Mouse (Mus musculus): ENCODE measurements around the gene Sec61a1.

The Sec61a1 gene

GRCm38 (mm10) chr6:88517701-88518403 lies 853 bp downstream of the Sec61a1 start:
- no peak for DNase-seq (ENCODE audit: low read depth, low spot score)

GRCm38 (mm10) chr6:88516667-88517066 lies 2.0 kb downstream of the Sec61a1 start:
- no peak for DNase-seq (ENCODE audit: low read depth, low spot score)

- DNase-seq (ENCODE audit: low read depth, low spot score), result no peak
These were observed 2.7 kb downstream of the Sec61a1 start for GRCm38 (mm10) chr6:88515971-88516370.

- no peak for DNase-seq (ENCODE audit: low read depth, low spot score)
These were observed 4.2 kb downstream of the Sec61a1 start for GRCm38 (mm10) chr6:88514546-88514945.

- no peak for DNase-seq (ENCODE audit: low read depth, low spot score)
These were observed 4.7 kb downstream of the Sec61a1 start for GRCm38 (mm10) chr6:88513984-88514383.

GRCm38 (mm10) chr6:88503044-88503443 lies 15.7 kb downstream of the Sec61a1 start:
- no peak for DNase-seq (ENCODE audit: low read depth, low spot score)

GRCm38 (mm10) chr6:88502030-88502970 lies 16.4 kb downstream of the Sec61a1 start:
- no peak for DNase-seq (ENCODE audit: low read depth, low spot score)

GRCm38 (mm10) chr6:88500405-88500767 lies 18.3 kb downstream of the Sec61a1 start:
- DNase-seq (ENCODE audit: low read depth, low spot score), result no peak

- peak; percentile 42 for DNase-seq (ENCODE audit: low read depth, low spot score)
These were observed 19.0 kb downstream of the Sec61a1 start for GRCm38 (mm10) chr6:88499481-88500404.

- DNase-seq (ENCODE audit: low read depth, low spot score), result no peak
These were observed 25.0 kb downstream of the Sec61a1 start for GRCm38 (mm10) chr6:88493712-88494111.

GRCm38 (mm10) chr6:88490629-88491354 lies 27.9 kb downstream of the Sec61a1 start:
- peak; percentile 34 for DNase-seq (ENCODE audit: low read depth, low spot score)

- DNase-seq (ENCODE audit: low read depth, low spot score), result no peak
These were observed 28.9 kb downstream of the Sec61a1 start for GRCm38 (mm10) chr6:88489834-88490233.

- DNase-seq (ENCODE audit: low read depth, low spot score), result no peak
These were observed 29.7 kb downstream of the Sec61a1 start for GRCm38 (mm10) chr6:88489026-88489425.

GRCm38 (mm10) chr6:88486893-88487292 lies 31.8 kb downstream of the Sec61a1 start:
- peak; percentile 60 for DNase-seq (ENCODE audit: low read depth, low spot score)

GRCm38 (mm10) chr6:88485378-88485777 lies 33.3 kb downstream of the Sec61a1 start:
- DNase-seq (ENCODE audit: low read depth, low spot score), result no peak

- no peak for DNase-seq (ENCODE audit: low read depth, low spot score)
These were observed 34.8 kb downstream of the Sec61a1 start for GRCm38 (mm10) chr6:88483913-88484312.

GRCm38 (mm10) chr6:88483111-88483510 lies 35.6 kb downstream of the Sec61a1 start:
- no peak for DNase-seq (ENCODE audit: low read depth, low spot score)

GRCm38 (mm10) chr6:88480421-88480820 lies 38.3 kb downstream of the Sec61a1 start:
- DNase-seq (ENCODE audit: low read depth, low spot score), result no peak

- no peak for DNase-seq (ENCODE audit: low read depth, low spot score)
These were observed 48.8 kb downstream of the Sec61a1 start for GRCm38 (mm10) chr6:88469878-88470277.

GRCm38 (mm10) chr6:88465181-88465920 lies 53.4 kb downstream of the Sec61a1 start, which contains the start of gene Ruvbl1:
TSS of gene Ruvbl1 (plus strand) at chr6:88465409.
- peak; percentile 91 for DNase-seq (ENCODE audit: low read depth, low spot score)

All from brain, embryonic 18.5 days (tissue).